Mouse (Mus musculus): ENCODE results near the gene Lsg1.
A peak's percentile ranks its signal among the peaks of the same experiment; 100 is the strongest.

The Lsg1 gene

GRCm38 (mm10) chr16:30552621-30553338 is 34.6 kb downstream of the Lsg1 start:
- peak; percentile 39 to 49 for DNase-seq (ENCODE audit: low spot score in 2 of 2)

GRCm38 (mm10) chr16:30550748-30551192 is 36.6 kb downstream of the Lsg1 start, which contains the start of gene Tmem44:
Gene Tmem44 (minus strand): TSS chr16:30550842.
- DNase-seq (ENCODE audit: low spot score in 2 of 2) = no peak

- peak; percentile 78 for DNase-seq (ENCODE audit: low spot score in 2 of 2)
Measured at GRCm38 (mm10) chr16:30549966-30550747, 37.2 kb downstream of the Lsg1 start.

GRCm38 (mm10) chr16:30549516-30549915 is 37.9 kb downstream of the Lsg1 start:
- no peak for DNase-seq (ENCODE audit: low spot score in 2 of 2)

GRCm38 (mm10) chr16:30548291-30548690 is 39.1 kb downstream of the Lsg1 start:
- no peak for DNase-seq (ENCODE audit: low spot score in 2 of 2)

GRCm38 (mm10) chr16:30544693-30545092 is 42.7 kb downstream of the Lsg1 start:
- DNase-seq (ENCODE audit: low spot score in 2 of 2) = no peak

- DNase-seq (ENCODE audit: low spot score in 2 of 2) = no peak
Measured at GRCm38 (mm10) chr16:30543386-30543785, 44.0 kb downstream of the Lsg1 start.

- no peak for DNase-seq (ENCODE audit: low spot score in 2 of 2)
Measured at GRCm38 (mm10) chr16:30542826-30543225, 44.6 kb downstream of the Lsg1 start.

- DNase-seq (ENCODE audit: low spot score in 2 of 2) = no peak
Measured at GRCm38 (mm10) chr16:30540107-30541001, 47.0 kb downstream of the Lsg1 start.

GRCm38 (mm10) chr16:30539433-30539832 is 48.0 kb downstream of the Lsg1 start:
- no peak for DNase-seq (ENCODE audit: low spot score in 2 of 2)

- no peak for DNase-seq (ENCODE audit: low spot score in 2 of 2)
Measured at GRCm38 (mm10) chr16:30535075-30535474, 52.3 kb downstream of the Lsg1 start.

- DNase-seq (ENCODE audit: low spot score in 2 of 2) = no peak
Measured at GRCm38 (mm10) chr16:30533592-30533991, 53.8 kb downstream of the Lsg1 start.

GRCm38 (mm10) chr16:30532929-30533328 is 54.5 kb downstream of the Lsg1 start:
- no peak for DNase-seq (ENCODE audit: low spot score in 2 of 2)

GRCm38 (mm10) chr16:30531761-30532406 is 55.5 kb downstream of the Lsg1 start:
- DNase-seq (ENCODE audit: low spot score in 2 of 2) = no peak

GRCm38 (mm10) chr16:30530815-30531214 is 56.6 kb downstream of the Lsg1 start:
- no peak for DNase-seq (ENCODE audit: low spot score in 2 of 2)

- DNase-seq (ENCODE audit: low spot score in 2 of 2) = no peak
Measured at GRCm38 (mm10) chr16:30528386-30528785, 59.0 kb downstream of the Lsg1 start.

- DNase-seq (ENCODE audit: low spot score in 2 of 2) = no peak
Measured at GRCm38 (mm10) chr16:30527889-30528288, 59.5 kb downstream of the Lsg1 start.

GRCm38 (mm10) chr16:30525756-30526155 is 61.6 kb downstream of the Lsg1 start:
- DNase-seq (ENCODE audit: low spot score in 2 of 2) = no peak

GRCm38 (mm10) chr16:30524481-30524880 is 62.9 kb downstream of the Lsg1 start:
- no peak for DNase-seq (ENCODE audit: low spot score in 2 of 2)

- DNase-seq (ENCODE audit: low spot score in 2 of 2) = no peak
Measured at GRCm38 (mm10) chr16:30522253-30522940, 65.0 kb downstream of the Lsg1 start.

GRCm38 (mm10) chr16:30521147-30521546 is 66.2 kb downstream of the Lsg1 start:
- DNase-seq (ENCODE audit: low spot score in 2 of 2) = no peak
